Mouse (Mus musculus) forebrain, embryonic 16.5 days (tissue): ENCODE data around the gene Pgp. TPM values are rescaled to one million over a fixed set of nuclear protein-coding genes. Genes with fewer than 3 reads are reported as not detected.
"Not testable (repeated sequence)": the region's sequence is repeated elsewhere in the genome, so short reads cannot be mapped to it uniquely, and the experiment has no call there.

Experiments used
- ATAC-seq: fragments of 200-750 bp; cut with Nextera tagmentation; 2 replicates; pipeline ENCODE4 v1.8.0; 2017; ENCODE audit warnings: mild to moderate bottlenecking, moderate library complexity
- H3K27ac ChIP-seq: fragments of 300-500 bp; sonication (generic); 2 replicates; pipeline ENCODE4 v1.5.1; 2014; ENCODE audit warnings: low read length, control low read depth
- H3K27me3 ChIP-seq: fragments of 300-500 bp; sonication (generic); replicated peaks from 2 replicates; pipeline ENCODE4 v1.6.1; 2014; ENCODE audit warnings: low read length; ENCODE audit not compliant: control insufficient read depth, insufficient read depth
- H3K36me3 ChIP-seq: fragments of 300-500 bp; sonication (generic); 2 replicates; pipeline ENCODE4 v1.6.1; 2014; ENCODE audit not compliant: control insufficient read depth, insufficient read depth
- H3K4me1 ChIP-seq: fragments of 300-500 bp; sonication (generic); replicated peaks from 2 replicates; pipeline ENCODE4 v1.6.1; 2014; ENCODE audit warnings: low read length; ENCODE audit not compliant: control insufficient read depth, insufficient read depth
- H3K4me2 ChIP-seq: fragments of 300-500 bp; sonication (generic); 2 replicates; pipeline ENCODE4 v1.6.1; 2014; ENCODE audit warnings: mild to moderate bottlenecking, low read length, control low read depth
- H3K4me3 ChIP-seq: fragments of 300-500 bp; sonication (generic); replicated peaks from 2 replicates; pipeline ENCODE4 v1.5.1; 2014; ENCODE audit warnings: mild to moderate bottlenecking, low read length, control low read depth
- H3K9ac ChIP-seq: fragments of 300-500 bp; sonication (generic); replicated peaks from 2 replicates; pipeline ENCODE4 v1.6.1; 2014; ENCODE audit warnings: low read depth, low read length, control low read depth
- H3K9me3 ChIP-seq: fragments of 300-500 bp; sonication (generic); 2 replicates; pipeline ENCODE4 v1.6.1; 2016; ENCODE audit warnings: low read length; ENCODE audit not compliant: control insufficient read depth
- whole genome bisulfite sequencing: fragments of 180-500 bp; shearing (Covaris S2); extraction: QIAGEN DNeasy Blood & Tissue Kit; methylation state at CpG from one replicate; pipeline ENCODE4 v1.1.7; 2014; 5-methylcytosine and 5-hydroxymethylcytosine counted together
- polyA plus RNA-seq: library from polyadenylated mRNA; unstranded; fragments of >200 nt; fragmentation: Nextera tagmentation; extraction: Ambion mirVana; gene quantifications from 2 replicates; pipeline ENCODE4 v1.2.1, GENCODE M21; 2015

Pgp gene
- polyA plus RNA-seq, 1 experiment from 2014 or later = 54.0 TPM

- Histone ChIP-seq H3K27me3 (no peaks in the 10 kb centered on the region), H3K4me2 (peak overlapping the region; percentile 80), H3K36me3 (peaks cover 12% of the 10 kb centered on the region), H3K27ac (peak overlapping the region; percentile 87), H3K9ac (peak overlapping the region; percentile 75), H3K9me3 (no peaks in the 10 kb centered on the region), H3K4me1 (peaks cover 13% of the 10 kb centered on the region), H3K4me3 (peak overlapping the region; percentile 90)
- 8% methylated on average over 14 of the region's 14 CpGs for WGBS
- ATAC-seq = no peak
These were observed 15.9 kb upstream of the Pgp start for GRCm38 (mm10) chr17:24454218-24454755.

GRCm38 (mm10) chr17:24454756-24455522, 15.3 kb upstream of the Pgp start:
- peak overlapping the region; percentile 80 for H3K4me2 ChIP-seq
- ATAC-seq = peak; percentile 94
- H3K9ac ChIP-seq = peak overlapping the region; percentile 75
- H3K27ac ChIP-seq = peak overlapping the region; percentile 87
- H3K4me3 ChIP-seq = peak overlapping the region; percentile 90
- WGBS = under 1% methylated on average over 67 of the region's 67 CpGs
- H3K27me3 ChIP-seq = no peaks in the 10 kb centered on the region
- no peaks in the 10 kb centered on the region for H3K9me3 ChIP-seq
- peaks cover 13% of the 10 kb centered on the region for H3K4me1 ChIP-seq
- H3K36me3 ChIP-seq = peaks cover 8% of the 10 kb centered on the region

GRCm38 (mm10) chr17:24455523-24456206, 14.5 kb upstream of the Pgp start:
- not testable (repeated sequence) for H3K9ac ChIP-seq, H3K36me3 ChIP-seq, ATAC-seq, H3K27ac ChIP-seq, H3K9me3 ChIP-seq, H3K27me3 ChIP-seq
- Histone ChIP-seq H3K4me3 (peak overlapping the region; percentile 90; the same call in 1 of the 2 replicates), H3K4me2 (peak overlapping the region; percentile 20), H3K4me1 (peaks cover 13% of the 10 kb centered on the region)
- WGBS = 46% methylated on average over 10 of the region's 10 CpGs

GRCm38 (mm10) chr17:24461580-24461979, 8.6 kb upstream of the Pgp start:
- no peaks in the 10 kb centered on the region for H3K9me3 ChIP-seq
- 60% methylated on average over 2 of the region's 2 CpGs for WGBS
- H3K27ac ChIP-seq = no peak overlapping the region
- H3K4me3 ChIP-seq = no peak overlapping the region
- no peak overlapping the region for H3K9ac ChIP-seq
- H3K4me2 ChIP-seq = no peak overlapping the region
- no peaks in the 10 kb centered on the region for H3K27me3 ChIP-seq
- no peaks in the 10 kb centered on the region for H3K36me3 ChIP-seq
- ATAC-seq = no peak
- no peaks in the 10 kb centered on the region for H3K4me1 ChIP-seq

- Histone ChIP-seq H3K36me3 (no peaks in the 10 kb centered on the region), H3K4me1 (no peaks in the 10 kb centered on the region), H3K4me3 (no peak overlapping the region), H3K27ac (no peak overlapping the region), H3K9me3 (no peaks in the 10 kb centered on the region), H3K9ac (no peak overlapping the region), H3K27me3 (no peaks in the 10 kb centered on the region), H3K4me2 (no peak overlapping the region)
- 92% methylated on average over 1 of the region's 1 CpGs for WGBS
- ATAC-seq = no peak
These were observed 7.3 kb upstream of the Pgp start for GRCm38 (mm10) chr17:24462932-24463331.

GRCm38 (mm10) chr17:24463374-24464133, 6.6 kb upstream of the Pgp start:
- no peak overlapping the region for H3K4me3 ChIP-seq
- no peaks in the 10 kb centered on the region for H3K4me1 ChIP-seq
- ATAC-seq = no peak
- H3K36me3 ChIP-seq = no peaks in the 10 kb centered on the region
- no peak overlapping the region for H3K9ac ChIP-seq
- H3K4me2 ChIP-seq = no peak overlapping the region
- 56% methylated on average over 6 of the region's 6 CpGs for WGBS
- H3K27ac ChIP-seq = no peak overlapping the region
- H3K27me3 ChIP-seq = no peaks in the 10 kb centered on the region
- no peaks in the 10 kb centered on the region for H3K9me3 ChIP-seq

- WGBS = 93% methylated on average over 5 of the region's 5 CpGs
- Histone ChIP-seq H3K4me3 (no peak overlapping the region), H3K36me3 (no peaks in the 10 kb centered on the region), H3K9ac (no peak overlapping the region), H3K27ac (no peak overlapping the region), H3K27me3 (no peaks in the 10 kb centered on the region), H3K9me3 (no peaks in the 10 kb centered on the region), H3K4me2 (no peak overlapping the region), H3K4me1 (peaks cover 25% of the 10 kb centered on the region)
- ATAC-seq = no peak
These were observed 1.5 kb upstream of the Pgp start for GRCm38 (mm10) chr17:24468636-24469246.

- H3K36me3 ChIP-seq = no peaks in the 10 kb centered on the region
- peak overlapping the region; percentile 68 for H3K9ac ChIP-seq
- H3K4me2 ChIP-seq = peak overlapping the region; percentile 78
- peak overlapping the region; percentile 86 for H3K27ac ChIP-seq
- no peaks in the 10 kb centered on the region for H3K9me3 ChIP-seq
- H3K4me3 ChIP-seq = peak overlapping the region; percentile 76
- peaks cover 25% of the 10 kb centered on the region for H3K4me1 ChIP-seq
- ATAC-seq = no peak
- WGBS = 15% methylated on average over 7 of the region's 7 CpGs
- H3K27me3 ChIP-seq = no peaks in the 10 kb centered on the region
These were observed 769 bp upstream of the Pgp start for GRCm38 (mm10) chr17:24469336-24469909.
